Mouse (Mus musculus) heart, postnatal 10 days (tissue): ENCODE measurements around the gene Elf1. TPM values are rescaled to one million over a fixed set of nuclear protein-coding genes. Genes with fewer than 3 reads are reported as not detected.
A peak's percentile ranks its signal among the peaks of the same experiment; 100 is the strongest.

Experiments
- DNase-seq, 2 experiments: peaks; one replicate each; pipeline ENCODE4 v3.0.0; 2021
- intact Hi-C: fragments of 180-260 bp; cut with DNase I; formaldehyde crosslinking; loops from one replicate; pipeline ENCODE4 v1.15.1; 2025
- total RNA-seq, 2 experiments: library from RNA; stranded (reverse); gene quantifications; 2 replicates each; pipeline ENCODE4 v1.2.3; 2021

Elf1 gene
- total RNA-seq, 2 experiments from 2014 or later, result 21.3 to 23.3 TPM

DNA sequence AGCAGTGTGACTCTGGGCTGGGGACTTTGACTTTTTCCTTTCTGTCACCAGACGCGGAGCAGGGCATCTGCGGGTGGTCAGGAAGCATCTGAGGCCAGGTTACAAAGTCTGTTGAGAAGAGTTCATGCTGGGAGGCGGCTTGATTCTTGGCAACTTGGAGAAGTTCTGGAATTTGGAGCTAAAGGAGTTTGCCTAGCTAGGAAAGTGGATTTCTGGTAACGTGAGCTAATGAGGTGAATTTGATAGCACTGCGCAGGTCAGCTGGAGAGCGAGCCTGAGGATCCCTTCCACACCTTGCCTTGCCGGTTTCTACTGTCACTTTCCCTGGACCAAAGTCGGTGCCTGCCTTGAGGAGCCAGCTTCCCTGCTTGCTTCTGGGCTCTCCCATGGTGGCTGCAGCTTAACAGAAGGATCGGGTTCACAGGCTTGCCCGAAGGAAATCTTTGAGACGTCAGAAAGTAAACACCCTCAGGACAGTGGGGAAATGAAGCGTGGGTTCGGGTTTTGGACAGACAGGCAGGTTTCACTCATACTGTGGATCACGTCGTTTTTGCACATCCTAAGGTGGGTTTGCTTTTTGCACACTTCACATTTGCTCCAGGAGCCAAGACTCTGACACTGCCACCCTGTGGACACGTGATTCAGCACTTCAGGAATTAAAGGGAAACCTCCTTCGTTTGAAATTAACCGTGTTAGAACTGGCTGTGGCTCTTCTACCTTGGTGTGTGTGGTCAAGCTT, 6.2 kb downstream of the Elf1 start:
- peak; percentile 61 to 68 for DNase-seq
- intact Hi-C loops, result loop anchor here (2.0 to 10.0 kb wide), 2 partner anchors 48 to 76 kb away; no protein-coding TSS in a partner anchor

DNA sequence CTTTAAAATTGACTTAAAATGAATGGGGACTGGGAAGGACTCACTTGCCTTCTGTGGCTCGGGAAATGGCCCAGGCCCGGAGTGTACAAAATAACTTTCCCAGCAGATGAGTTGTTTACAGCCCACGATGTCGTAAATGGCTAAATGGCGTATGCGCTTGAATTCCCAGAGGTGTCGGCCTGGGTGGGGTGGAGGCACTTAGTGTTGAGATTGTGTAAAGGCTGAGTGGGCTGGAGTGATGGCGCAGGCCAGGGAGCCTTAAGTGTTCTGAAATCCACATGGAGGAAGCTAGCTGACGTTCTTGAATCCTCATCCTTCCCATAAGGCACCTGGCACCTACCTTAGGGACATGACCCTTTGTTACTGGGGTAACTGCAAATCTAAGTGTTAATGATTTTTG, 7.5 kb downstream of the Elf1 start:
- intact Hi-C loops, result loop anchor here (10.0 kb wide), 1 partner anchor 46 kb away; no protein-coding TSS in a partner anchor
- peak; percentile 46 to 51 for DNase-seq

DNA sequence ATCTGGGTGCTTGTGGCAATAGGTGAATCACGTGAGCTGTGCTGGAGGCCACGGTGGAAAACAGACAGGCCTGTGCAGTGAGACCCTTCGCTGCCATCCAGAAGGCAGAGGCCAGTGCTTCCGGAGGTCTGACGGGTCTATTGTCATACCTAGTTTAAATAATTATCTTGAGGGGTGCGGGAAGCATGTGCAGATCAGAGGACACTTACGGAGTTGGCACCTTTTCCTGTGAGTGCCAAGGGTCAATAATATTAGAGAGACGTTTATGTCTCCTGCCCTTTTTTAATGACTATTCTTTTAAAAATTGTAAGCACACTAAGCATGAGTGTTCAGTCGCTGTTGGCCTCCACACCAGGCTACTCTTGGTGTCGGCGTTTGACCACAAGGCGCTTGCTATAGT, 8.2 kb downstream of the Elf1 start:
- intact Hi-C loops, result loop anchor here (10.0 kb wide), 1 partner anchor 46 kb away; no protein-coding TSS in a partner anchor
- no peak for DNase-seq

DNA sequence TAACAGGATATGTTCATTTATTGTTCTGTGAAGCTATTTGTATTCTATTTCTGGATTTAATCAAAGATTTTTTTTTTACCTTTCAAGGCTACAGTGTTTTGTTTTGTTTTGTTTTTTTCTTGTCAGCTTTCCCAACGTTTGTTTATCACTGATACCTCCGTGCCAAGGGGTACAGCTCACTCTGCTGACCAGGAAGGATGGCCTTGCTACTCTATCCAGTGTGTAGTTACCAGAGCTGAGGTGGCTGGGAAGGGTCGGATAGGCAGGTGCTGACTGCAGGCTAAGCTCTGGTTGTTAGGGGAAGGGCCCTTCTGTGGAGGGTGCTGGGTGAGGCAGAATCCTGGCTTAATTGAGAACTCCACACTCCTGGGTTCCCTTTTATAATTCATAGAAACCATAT, 9.3 kb downstream of the Elf1 start:
- no peak for DNase-seq
- intact Hi-C loops, result no loop called here

DNA sequence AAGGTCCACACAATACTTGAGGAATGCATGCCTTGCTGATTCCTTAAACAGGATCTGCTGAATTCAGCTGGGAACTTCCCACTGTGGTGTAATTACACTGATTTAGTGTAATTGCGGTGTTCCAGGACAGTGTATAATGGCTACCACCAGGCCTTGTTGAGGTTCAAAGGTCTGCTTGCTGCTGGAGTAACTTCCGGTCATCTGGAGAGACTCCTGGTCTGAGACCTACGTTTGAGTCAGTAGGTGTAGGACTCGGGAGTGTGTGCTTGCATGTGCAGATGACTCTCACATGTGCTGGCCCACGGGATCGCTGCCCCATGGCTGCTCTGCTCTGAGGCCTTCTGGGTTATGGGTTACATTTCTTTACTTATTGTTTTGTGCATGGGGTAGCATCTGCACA, 13.4 kb downstream of the Elf1 start:
- no peak for DNase-seq
- intact Hi-C loops, result no loop called here

DNA sequence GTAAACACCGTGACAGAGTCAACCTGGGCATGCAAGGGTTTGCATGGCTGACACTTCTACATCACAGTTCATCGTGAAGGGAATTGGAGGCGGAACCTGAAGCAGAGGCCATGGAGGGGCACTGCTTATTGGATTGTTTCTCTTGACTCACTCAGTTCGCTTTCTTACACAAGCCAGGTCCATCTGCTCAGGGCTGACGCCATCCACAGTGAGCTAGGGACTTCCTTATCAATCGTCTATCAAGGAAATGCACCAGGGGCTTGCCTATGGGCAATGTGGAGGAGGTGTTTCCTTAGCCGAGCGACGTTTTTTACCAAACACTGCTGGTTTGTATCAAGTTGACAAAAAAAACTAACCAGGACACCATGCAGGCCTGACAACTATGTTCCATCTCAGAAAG, 18.3 kb downstream of the Elf1 start:
- DNase-seq, result no peak
- intact Hi-C loops, result no loop called here

DNA sequence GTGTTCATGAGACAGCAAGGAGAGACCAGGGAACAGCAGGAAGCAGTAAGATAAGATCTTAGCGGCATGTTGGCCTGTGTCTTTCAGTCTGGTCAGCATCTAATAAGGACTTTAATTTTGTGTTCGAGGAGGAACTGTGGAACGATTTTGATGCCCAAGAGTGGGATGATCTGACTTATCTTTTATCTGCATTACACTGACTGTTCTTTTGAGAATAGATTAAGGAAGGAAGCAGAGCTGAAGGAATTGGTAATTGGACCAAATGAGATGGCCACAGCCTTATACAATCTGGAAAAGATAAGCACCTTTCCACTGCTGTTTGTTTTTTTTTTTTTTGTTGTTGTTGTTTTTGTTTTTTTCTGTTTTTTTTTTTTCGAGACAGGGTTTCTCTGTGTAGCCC, 19.8 kb downstream of the Elf1 start:
- intact Hi-C loops, result no loop called here

DNA sequence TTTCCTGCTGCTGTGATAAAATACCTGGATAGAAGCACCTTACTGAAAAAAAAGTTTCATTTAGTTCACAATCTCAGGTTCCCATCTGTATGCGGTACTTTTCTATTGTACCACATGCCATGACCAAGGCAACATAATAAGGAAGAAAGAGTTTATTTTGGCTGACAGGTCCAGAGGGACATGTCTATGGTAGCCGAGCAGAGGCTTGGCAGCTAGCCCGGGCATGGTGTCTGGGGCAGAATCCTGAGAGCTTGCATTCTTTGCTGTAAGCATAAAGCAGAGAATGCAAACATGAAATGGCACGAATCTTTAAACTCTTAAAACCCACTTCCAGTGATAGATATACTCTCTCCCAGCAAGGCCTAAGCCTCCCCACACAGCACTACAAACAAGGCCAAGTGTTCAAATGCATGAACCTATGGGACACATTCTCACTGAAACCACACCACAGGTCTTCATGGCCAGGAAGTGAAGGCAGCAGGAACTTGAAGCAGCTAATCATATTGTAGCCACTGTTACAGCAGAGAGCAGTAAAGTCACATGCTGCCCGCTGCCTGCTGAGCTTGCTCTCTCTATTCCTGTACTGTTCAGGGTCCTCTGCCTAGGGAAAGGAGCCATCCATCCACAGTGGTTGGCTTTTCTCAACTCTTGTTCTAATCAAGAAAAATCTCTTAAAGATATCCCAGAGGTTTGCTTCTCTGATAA, 22.5 kb downstream of the Elf1 start:
- DNase-seq, result no peak
- intact Hi-C loops, result no loop called here

More for the DNA sequence above, 19.8 kb downstream of the Elf1 start:
- no peak for DNase-seq

DNA sequence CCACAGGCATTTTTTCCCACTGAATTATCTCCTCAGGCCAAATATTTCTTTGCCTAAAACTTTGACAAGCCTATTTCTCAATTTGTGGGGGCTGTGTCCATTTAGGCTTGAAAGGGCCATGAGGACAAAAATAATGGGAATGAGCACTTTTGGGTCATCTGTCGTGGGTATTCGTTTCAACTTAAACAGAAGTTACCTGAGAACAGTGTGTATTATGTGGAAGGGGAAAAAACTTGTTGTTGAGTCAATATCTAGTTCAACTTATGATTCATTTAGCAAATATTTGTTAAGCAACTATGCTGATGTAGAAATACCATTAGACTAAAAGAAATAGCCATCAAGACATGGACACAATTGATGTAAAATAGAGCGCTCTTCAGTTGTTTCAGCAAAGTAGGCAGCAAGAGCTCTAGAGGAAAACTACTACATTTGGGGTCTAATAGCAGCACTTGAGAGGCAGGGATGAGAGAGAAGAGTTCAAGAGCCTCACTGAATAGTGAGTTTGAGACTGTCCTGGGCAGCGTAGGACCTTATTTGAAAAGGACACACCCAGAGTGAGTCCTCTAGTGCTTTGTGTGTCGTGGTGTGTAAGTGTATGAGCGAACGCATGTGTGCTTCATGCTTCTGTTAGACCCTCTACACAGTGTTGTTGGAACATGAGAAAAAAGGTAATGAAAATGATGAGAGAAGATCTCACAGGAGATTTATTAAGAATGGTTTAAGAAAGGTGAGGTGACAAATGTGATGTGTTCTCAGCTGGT, 23.4 kb downstream of the Elf1 start:
- intact Hi-C loops, result no loop called here
- DNase-seq, result no peak

DNA sequence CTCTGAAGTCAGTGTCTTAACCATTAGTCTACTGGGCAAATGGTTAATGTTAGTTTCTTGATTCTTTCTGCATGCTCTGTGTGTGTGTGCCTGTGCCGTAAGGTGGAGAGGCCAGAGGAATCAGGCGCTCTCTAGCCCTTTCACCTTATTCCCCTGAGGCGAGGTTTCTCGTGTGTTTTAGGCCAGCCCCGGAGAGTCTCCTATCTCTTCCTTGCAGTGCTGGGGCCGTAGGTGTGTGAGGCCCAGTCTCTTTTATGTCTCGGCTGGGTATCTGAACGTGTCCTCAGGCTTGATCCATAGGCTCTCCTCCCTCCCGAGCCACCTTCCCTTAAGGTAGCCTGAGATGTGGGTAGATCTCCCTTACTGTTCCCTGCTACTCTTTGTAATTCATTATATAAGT, 25.2 kb downstream of the Elf1 start:
- DNase-seq, result no peak
- intact Hi-C loops, result no loop called here

DNA sequence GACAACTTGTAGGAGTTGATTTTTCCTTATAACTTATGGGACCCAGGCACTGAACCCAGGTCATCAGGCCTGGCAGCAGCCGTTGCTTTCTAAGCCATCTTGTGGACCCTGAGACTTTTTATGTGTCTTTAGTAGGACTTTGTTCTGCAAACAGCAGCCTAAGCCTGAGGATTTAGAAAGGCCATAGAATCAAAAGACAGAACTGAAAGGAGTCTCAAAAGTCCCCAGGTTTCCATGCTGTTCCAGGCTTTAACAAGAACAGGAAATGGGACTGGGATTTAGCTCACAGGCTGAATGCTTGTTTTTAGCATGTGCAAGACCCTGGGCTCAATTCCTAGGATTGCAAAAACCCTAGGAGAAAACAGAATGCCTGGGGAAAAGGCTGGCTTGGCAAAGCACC, 26.9 kb downstream of the Elf1 start:
- intact Hi-C loops, result no loop called here
- DNase-seq, result no peak

DNA sequence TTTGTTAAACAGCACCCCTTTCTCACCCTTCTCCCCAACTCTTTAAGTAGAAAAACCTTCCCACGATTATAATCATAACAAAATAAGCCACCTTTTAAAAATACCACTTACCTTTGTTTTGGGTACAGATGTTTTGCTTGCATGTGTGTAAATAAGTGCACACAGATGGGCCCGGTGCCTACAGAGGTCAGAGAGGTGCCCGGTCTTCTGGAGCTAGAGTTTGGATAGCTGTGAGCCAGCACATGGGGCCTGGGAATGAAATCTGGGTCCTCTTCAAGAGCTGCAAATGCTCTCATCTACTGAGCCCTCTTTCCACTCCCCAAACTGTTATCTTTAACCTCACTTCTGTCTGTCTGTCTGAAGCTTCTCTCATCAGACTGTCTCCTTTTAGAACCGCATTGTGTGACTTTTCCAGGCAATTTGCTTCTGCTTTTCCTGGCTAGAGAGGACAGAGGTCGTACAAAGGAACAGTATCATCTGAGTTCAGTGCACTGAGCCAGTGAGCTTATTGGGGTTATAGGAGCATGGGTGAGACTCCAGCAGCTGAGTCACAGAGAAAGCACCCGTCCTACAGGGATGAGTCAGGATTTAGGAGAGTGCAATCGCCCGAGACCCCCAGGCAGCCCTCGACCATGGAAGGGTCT, 27.8 kb downstream of the Elf1 start:
- intact Hi-C loops, result no loop called here
- no peak for DNase-seq

DNA sequence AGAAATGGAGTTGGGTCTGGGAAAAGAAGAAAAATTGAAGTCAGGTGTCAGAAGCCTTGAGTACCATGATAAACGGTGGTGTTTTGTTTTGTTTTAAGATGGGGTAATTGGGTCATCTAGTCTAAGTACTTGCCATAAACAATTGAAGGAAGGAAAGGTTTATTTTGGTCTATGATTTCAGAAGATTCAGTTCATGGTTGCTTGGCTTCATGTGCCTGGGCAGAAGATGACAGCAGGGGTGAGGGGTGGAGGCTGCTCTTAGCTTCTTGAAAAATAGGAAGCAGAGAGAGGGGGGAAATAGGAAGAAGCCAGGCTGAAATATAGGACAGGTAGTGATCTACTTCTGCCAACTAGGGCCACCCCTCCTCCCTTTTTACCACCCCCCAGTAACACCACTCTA, 30.5 kb downstream of the Elf1 start:
- intact Hi-C loops, result no loop called here
- DNase-seq, result no peak

DNA sequence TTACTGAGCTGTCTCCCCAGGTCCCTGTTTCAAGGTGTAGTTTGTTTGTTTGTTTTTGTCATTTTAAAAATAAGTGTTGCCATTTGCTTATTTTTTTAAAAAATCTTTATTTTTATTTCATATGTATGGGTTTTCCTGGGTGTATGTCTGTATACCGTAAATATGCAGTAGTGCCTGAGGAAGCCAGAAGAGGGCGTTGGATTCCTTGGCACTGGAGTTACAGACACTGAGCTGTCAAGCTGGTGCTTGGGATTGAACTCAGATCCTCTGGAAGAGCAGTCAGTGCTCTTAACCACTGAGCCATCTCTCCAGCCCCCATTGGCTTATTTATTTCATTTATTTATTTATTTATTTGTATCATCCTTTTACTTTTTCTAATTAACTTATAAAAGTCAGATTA, 33.0 kb downstream of the Elf1 start:
- no peak for DNase-seq
- intact Hi-C loops, result no loop called here

DNA sequence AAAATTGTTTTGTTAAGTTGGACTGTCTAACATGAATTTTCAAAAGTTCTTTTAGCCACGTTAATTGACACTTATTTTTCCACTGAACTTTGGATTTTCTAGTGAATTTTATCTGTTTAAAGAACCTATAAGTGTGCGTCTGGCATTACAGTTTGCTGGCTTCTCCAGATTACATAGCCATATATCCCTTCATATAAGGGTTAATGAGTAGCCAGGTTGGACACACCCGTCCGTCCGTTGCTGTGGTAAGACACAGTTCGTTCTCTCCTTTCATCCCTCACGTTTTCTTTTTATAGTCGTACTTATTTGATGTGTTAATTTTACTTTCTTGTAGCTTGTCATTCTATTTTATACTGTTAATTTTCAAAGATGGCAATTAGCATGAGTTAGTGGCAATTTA, 34.1 kb downstream of the Elf1 start:
- intact Hi-C loops, result no loop called here
- DNase-seq, result no peak

DNA sequence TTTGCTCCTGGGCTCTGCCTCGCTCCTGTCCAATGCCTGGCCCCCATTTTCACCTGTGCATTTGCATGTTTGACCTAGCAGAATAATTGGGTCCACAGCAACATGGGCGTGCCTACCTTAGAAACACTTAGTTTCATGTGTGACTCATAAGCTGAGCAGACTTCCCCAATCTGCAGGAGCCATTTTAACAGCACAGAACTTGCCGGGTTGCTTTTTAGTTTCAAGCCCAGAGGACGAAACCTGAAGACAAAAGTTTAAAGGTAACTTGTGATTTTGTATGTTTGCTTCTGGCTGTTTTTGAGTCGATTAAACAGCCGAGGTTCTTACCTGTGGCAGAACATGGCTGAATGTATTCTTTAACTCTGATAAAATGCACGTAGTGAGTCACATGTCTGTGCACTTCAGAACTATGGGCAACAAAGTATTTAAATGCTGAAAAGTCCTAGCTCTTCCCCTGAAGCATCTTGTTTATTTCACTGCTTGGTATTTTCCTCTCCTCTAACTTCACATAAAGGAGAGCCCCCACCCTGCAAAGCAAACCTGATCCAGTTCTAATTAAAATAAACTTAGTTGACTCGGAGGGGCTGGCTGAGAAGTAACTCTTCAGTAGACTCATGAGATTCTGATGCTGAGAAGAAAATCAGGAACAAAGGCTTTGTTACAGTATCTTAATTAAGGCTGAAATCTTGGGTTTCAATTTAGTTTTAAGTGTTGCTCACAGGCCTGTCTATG, 34.7 kb downstream of the Elf1 start:
- DNase-seq, result no peak
- intact Hi-C loops, result no loop called here

DNA sequence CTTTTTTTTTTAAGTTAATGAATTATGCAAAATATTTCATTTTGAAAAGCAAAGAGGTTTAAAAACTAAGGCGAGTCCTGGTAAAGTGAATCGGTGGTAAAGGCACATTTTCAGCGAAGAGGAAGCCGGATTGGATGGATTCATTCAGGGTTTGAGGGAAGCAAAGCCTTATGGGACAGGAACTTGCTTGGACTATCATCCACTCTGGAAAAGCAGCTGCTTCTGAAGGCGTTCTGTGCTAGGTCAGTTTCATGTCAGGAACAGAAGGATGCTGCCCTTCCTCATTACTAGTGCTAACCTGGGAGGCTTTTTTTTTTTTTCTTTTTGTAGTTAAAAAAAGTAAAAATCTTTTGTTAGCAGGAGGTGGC, 35.2 kb downstream of the Elf1 start:
- DNase-seq, result no peak
- intact Hi-C loops, result no loop called here

DNA sequence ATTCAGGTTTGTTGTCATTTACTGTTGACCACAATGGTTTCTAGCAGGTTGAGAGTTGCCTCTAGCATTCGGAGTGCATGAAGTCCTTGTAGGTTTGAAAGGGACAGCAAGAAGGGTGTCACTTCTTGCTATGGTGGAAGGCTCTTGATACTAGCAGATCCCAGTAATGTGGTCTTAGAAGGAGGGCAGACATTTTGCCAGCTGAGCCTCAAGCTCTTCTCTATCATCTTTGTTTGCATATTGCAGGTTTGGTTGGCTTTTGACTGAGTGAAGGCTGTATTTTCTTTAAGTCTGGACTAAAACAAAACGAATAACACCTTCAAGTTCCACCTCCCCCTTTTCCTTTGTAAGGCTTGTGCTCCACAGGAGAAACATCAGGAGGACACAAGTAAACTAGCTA, 35.8 kb downstream of the Elf1 start:
- DNase-seq, result no peak
- intact Hi-C loops, result no loop called here

DNA sequence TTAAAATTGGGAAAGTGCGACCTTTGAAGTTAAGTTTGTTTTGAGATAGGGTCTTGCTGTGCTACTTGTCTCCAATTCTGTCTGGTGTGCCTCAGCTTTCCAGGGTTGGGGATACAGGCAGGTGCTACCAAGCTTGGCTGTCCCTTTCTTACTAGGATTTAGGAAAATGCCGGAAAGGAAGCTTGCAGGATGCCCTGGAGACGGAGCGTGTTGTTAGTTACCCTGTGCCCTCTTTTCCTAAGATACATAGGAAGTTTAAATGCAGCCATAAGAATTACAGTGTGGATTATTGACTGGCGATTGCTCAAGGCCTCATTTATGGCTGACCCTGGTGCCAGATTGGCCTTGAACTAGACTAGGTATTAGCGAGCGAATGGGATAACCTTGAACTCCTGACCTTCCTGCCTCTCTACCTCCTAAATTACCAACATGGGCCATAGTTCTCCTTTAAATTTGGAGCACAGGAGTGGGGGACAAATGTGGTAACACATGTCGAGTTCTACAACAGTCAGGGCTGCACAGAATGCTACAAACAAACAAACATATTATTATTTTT, 36.3 kb downstream of the Elf1 start:
- DNase-seq, result no peak
- intact Hi-C loops, result no loop called here

DNA sequence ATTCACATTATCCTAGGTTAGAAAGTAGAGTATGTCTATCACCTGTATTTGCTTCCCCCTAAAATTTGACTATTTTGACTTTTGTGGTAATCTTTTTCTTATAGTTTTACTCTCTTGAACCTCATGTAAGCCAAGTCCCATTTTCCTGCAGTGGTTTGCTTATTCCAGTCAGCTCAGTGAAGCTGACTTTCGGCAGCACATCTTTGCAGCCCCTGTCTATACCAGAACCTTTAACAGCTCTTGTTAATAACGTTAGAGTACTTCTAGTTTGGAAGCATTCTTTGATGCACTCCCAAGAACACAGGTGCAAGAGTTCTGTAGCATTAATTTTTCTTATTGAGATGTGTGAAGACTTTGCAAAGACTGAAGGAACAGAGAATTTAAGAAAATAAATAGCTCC, 37.1 kb downstream of the Elf1 start:
- DNase-seq, result no peak
- intact Hi-C loops, result no loop called here
